Mouse (Mus musculus) midbrain, embryonic 14.5 days (tissue): Measurements from ENCODE around the gene Dhrs7b. TPM values are rescaled to one million over a fixed set of nuclear protein-coding genes. Genes with fewer than 3 reads are reported as not detected.

Experiments
- polyA plus RNA-seq: library from polyadenylated mRNA; unstranded; fragments of >200 nt; fragmentation: Nextera tagmentation; extraction: Ambion mirVana; gene quantifications from 2 replicates; pipeline ENCODE4 v1.2.1, GENCODE M21; 2014

The Dhrs7b gene
- polyA plus RNA-seq, 1 experiment from 2014 or later, result 30.7 TPM

Other genes starting within 250 kb of the Dhrs7b start
- 49.6 and 63.8 TPM in 2 replicates for gene Llgl1, start 130.9 kb upstream of the Dhrs7b start, polyA plus RNA-seq
- 51.5 and 63.8 TPM in 2 replicates for gene Flii, start 103.4 kb upstream of the Dhrs7b start, polyA plus RNA-seq
- 20.4 and 22.6 TPM in 2 replicates for gene Mief2, start 102.2 kb upstream of the Dhrs7b start, polyA plus RNA-seq
- 7.4 and 9.3 TPM in 2 replicates for gene Top3a, start 53.3 kb upstream of the Dhrs7b start, polyA plus RNA-seq
- gene Smcr8, start 53.1 kb upstream of the Dhrs7b start, polyA plus RNA-seq, result 8.8 and 9.4 TPM in 2 replicates
- gene Shmt1, start 18.9 kb upstream of the Dhrs7b start, polyA plus RNA-seq, result 4.8 and 6.7 TPM in 2 replicates
- 52.4 and 53.7 TPM in 2 replicates for gene Tmem11, start 48.6 kb downstream of the Dhrs7b start, polyA plus RNA-seq
- 33.0 and 42.2 TPM in 2 replicates for gene Natd1, start 84.1 kb downstream of the Dhrs7b start, polyA plus RNA-seq
- 18.5 and 23.2 TPM in 2 replicates for gene Map2k3, start 101.4 kb downstream of the Dhrs7b start, polyA plus RNA-seq
- gene Kcnj12, start 191.9 kb downstream of the Dhrs7b start, polyA plus RNA-seq, result 2.8 and 2.9 TPM in 2 replicates